Mouse (Mus musculus) myocyte (in vitro differentiated cells): ENCODE measurements around the gene Coro2a.

ENCODE experiments used
- MAX ChIP-seq: IDR thresholded peaks from one replicate; pipeline ENCODE4 v1.6.1; 2011; ENCODE audit warnings: low read depth, mild to moderate bottlenecking, control low read depth
- MYOD1 ChIP-seq, 3 experiments: IDR thresholded peaks; one replicate each; pipeline ENCODE4 v1.6.1; 2011; ENCODE audit warnings: control low read depth in 2 of 3, low read depth in 2 of 3, mild to moderate bottlenecking in 2 of 3, moderate library complexity in 1 of 3; ENCODE audit not compliant: insufficient read length in 2 of 3, control insufficient read depth in 1 of 3
- MYOG ChIP-seq, 3 experiments: IDR thresholded peaks; one replicate each; pipeline ENCODE4 v1.6.1; 2011; ENCODE audit warnings: control low read depth in 2 of 3, low read depth in 2 of 3, mild to moderate bottlenecking in 2 of 3; ENCODE audit not compliant: insufficient read length in 2 of 3, control insufficient read depth in 1 of 3, insufficient read depth in 1 of 3
- POLR2A ChIP-seq: IDR thresholded peaks from one replicate; pipeline ENCODE4 v1.6.1; 2011; ENCODE audit warnings: low read depth, mild to moderate bottlenecking, control low read depth, moderate library complexity; ENCODE audit not compliant: insufficient read length
- POLR2AphosphoS2 ChIP-seq: IDR thresholded peaks from one replicate; pipeline ENCODE4 v1.6.1; 2011; ENCODE audit warnings: low read depth, control low read depth; ENCODE audit not compliant: insufficient read length
- USF1 ChIP-seq: IDR thresholded peaks from one replicate; pipeline ENCODE4 v1.6.1; 2011; ENCODE audit warnings: low read depth, mild to moderate bottlenecking, control low read depth, moderate library complexity

GRCm38 (mm10) chr4:46539167-46539566, 62.8 kb downstream of the Coro2a start:
- TF ChIP-seq USF1 (no peak), MYOD1 (IDR thresholded peaks at IDR 0.05; ENCODE audit: control insufficient read depth in 1 of 3, insufficient read length in 2 of 3, low read depth in 2 of 3) (no peak), POLR2A (no peak), MAX (no peak), POLR2AphosphoS2 (no peak), MYOG (IDR thresholded peaks at IDR 0.05; ENCODE audit: control insufficient read depth in 1 of 3, insufficient read depth in 1 of 3, insufficient read length in 2 of 3, low read depth in 2 of 3) (no peak)
